Mouse (Mus musculus): ENCODE measurements around the gene Iqsec1. TPM values are rescaled to one million over a fixed set of nuclear protein-coding genes. Genes with fewer than 3 reads are reported as not detected.

The Iqsec1 gene
- polyA plus RNA-seq, 1 experiment from 2014 or later, result 15.8 TPM

- Histone ChIP-seq H3K4me3 (0 out of 2 replicates have a peak overlapping the region, but pooled peaks have one; percentile 0), H3K4me1 (peaks cover 11% of the 10 kb centered on the region), H3K36me3 (no peaks in the 10 kb centered on the region), H3K27me3 (no peaks in the 10 kb centered on the region), H3K4me2 (replicated peaks) (peak overlapping the region; percentile 44), H3K9ac (no peak overlapping the region), H3K9me3 (replicated peaks) (no peaks in the 10 kb centered on the region), H3K27ac (no peak overlapping the region)
- ATAC-seq (ENCODE audit: low FRiP score), result peak; percentile 70
- 8% methylated on average over 15 of the region's 15 CpGs for WGBS
Measured at GRCm38 (mm10) chr6:91000819-91001525, 12.5 kb upstream of the Iqsec1 start.

- H3K4me1 ChIP-seq, result peaks cover 11% of the 10 kb centered on the region
- H3K4me2 ChIP-seq (replicated peaks), result no peak overlapping the region
- H3K9me3 ChIP-seq (replicated peaks), result no peaks in the 10 kb centered on the region
- no peaks in the 10 kb centered on the region for H3K27me3 ChIP-seq
- no peaks in the 10 kb centered on the region for H3K36me3 ChIP-seq
- 90% methylated on average over 4 of the region's 4 CpGs for WGBS
- H3K4me3 ChIP-seq, result no peak overlapping the region
- ATAC-seq (ENCODE audit: low FRiP score), result no peak
- H3K27ac ChIP-seq, result no peak overlapping the region
- H3K9ac ChIP-seq, result no peak overlapping the region
Measured at GRCm38 (mm10) chr6:90999176-90999575, 10.7 kb upstream of the Iqsec1 start.

- ATAC-seq (ENCODE audit: low FRiP score), result no peak
- 97% methylated on average over 3 of the region's 3 CpGs for WGBS
- H3K36me3 ChIP-seq, result no peaks in the 10 kb centered on the region
- H3K4me2 ChIP-seq (replicated peaks), result no peak overlapping the region
- no peak overlapping the region for H3K27ac ChIP-seq
- H3K9ac ChIP-seq, result no peak overlapping the region
- no peaks in the 10 kb centered on the region for H3K27me3 ChIP-seq
- H3K9me3 ChIP-seq (replicated peaks), result peaks cover 14% of the 10 kb centered on the region; the same call in 1 of the 2 replicates
- H3K4me1 ChIP-seq, result peaks cover 11% of the 10 kb centered on the region
- H3K4me3 ChIP-seq, result no peak overlapping the region
Measured at GRCm38 (mm10) chr6:90997025-90997424, 8.5 kb upstream of the Iqsec1 start.

DNA sequence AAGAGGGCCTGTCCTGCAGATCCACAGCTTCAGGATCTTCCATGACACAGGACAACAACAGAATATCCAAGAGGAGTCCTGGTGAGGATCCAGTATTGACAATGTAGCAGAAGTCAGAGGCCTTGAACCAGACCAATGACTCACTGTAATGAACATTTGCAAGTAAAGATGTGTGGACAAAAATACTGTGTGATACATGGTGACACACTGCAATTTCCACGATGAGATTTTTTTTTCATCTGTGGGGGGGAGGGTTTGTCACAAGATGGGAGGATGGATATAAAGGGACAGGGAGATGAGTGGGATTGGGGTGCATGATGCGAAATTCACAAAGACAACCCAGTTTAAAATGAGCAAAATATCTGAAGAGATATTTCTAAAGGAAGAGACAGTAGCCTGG lies 7.7 kb upstream of the Iqsec1 start:
- Histone ChIP-seq H3K4me3 (no peak overlapping the region), H3K4me1 (peaks cover 7% of the 10 kb centered on the region), H3K9me3 (replicated peaks) (peaks cover 19% of the 10 kb centered on the region; the same call in 1 of the 2 replicates), H3K9ac (no peak overlapping the region), H3K36me3 (no peaks in the 10 kb centered on the region), H3K27ac (no peak overlapping the region), H3K4me2 (replicated peaks) (no peak overlapping the region), H3K27me3 (no peaks in the 10 kb centered on the region)
- 87% methylated on average over 2 of the region's 2 CpGs for WGBS
- ATAC-seq (ENCODE audit: low FRiP score), result no peak

GRCm38 (mm10) chr6:90988299-90988625 lies 223 bp downstream of the Iqsec1 start:
- Histone ChIP-seq H3K27ac (peak overlapping the region; percentile 66), H3K4me3 (peak overlapping the region; percentile 76), H3K27me3 (peaks cover 15% of the 10 kb centered on the region), H3K36me3 (no peaks in the 10 kb centered on the region), H3K4me2 (replicated peaks) (peak overlapping the region; percentile 99), H3K9me3 (replicated peaks) (peaks cover 22% of the 10 kb centered on the region; the same call in 1 of the 2 replicates), H3K4me1 (peaks cover 11% of the 10 kb centered on the region), H3K9ac (peak overlapping the region; percentile 81)
- ATAC-seq (ENCODE audit: low FRiP score), result peak; percentile 32
- WGBS, result under 1% methylated on average over 36 of the region's 59 CpGs

DNA sequence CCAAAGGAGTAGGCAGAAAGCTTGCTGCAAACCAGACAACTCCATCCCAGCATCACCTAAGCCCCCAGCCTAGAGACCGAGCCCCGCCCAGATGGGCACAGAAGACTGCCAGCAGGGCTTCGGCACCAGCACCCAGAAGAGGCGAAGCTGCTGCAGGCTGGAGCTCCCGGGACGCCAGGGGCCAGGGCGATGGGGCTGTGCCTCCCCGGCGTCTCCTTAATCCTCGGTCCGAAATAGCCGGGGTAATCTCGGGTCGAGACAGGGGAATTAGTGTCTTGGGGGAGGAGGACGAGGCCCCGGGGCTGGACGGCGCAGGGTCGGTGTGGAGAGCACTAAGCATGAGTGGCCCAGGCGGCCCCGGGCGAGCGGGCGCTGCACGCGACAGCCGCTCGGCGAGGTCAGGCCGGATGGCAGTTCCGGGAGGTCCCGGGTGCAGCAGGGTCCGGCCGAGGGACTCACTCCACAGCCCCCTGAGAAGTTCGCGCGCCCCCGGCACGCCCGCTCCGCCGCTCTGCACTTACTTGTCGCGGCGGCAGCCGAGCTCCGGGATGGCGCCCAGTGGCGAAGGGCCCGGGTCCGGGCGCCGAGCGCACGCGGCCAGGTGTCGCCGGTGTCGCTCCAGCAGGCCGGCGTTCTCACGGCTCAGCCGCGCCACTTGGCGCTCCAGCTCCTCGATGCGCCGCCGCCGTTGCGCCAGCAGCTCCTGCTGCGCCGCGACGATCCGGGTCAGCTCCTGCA lies 755 bp downstream of the Iqsec1 start:
- H3K36me3 ChIP-seq, result no peaks in the 10 kb centered on the region
- under 1% methylated on average over 62 of the region's 76 CpGs for WGBS
- peak overlapping the region; percentile 81 for H3K9ac ChIP-seq
- peaks cover 16% of the 10 kb centered on the region; the same call in 1 of the 2 replicates for H3K9me3 ChIP-seq (replicated peaks)
- peak overlapping the region; percentile 76 for H3K4me3 ChIP-seq
- ATAC-seq (ENCODE audit: low FRiP score), result peak; percentile 5
- peaks cover 15% of the 10 kb centered on the region for H3K27me3 ChIP-seq
- peak overlapping the region; percentile 99 for H3K4me2 ChIP-seq (replicated peaks)
- peak overlapping the region; percentile 66 for H3K27ac ChIP-seq
- H3K4me1 ChIP-seq, result peaks cover 11% of the 10 kb centered on the region

- Histone ChIP-seq H3K4me2 (replicated peaks) (no peak overlapping the region), H3K27me3 (peaks cover 15% of the 10 kb centered on the region), H3K4me1 (peaks cover 11% of the 10 kb centered on the region), H3K27ac (no peak overlapping the region), H3K9ac (no peak overlapping the region), H3K9me3 (replicated peaks) (no peaks in the 10 kb centered on the region), H3K36me3 (no peaks in the 10 kb centered on the region), H3K4me3 (no peak overlapping the region)
- 62% methylated on average over 3 of the region's 3 CpGs for WGBS
- no peak for ATAC-seq (ENCODE audit: low FRiP score)
Measured at GRCm38 (mm10) chr6:90984101-90984500, 4.4 kb downstream of the Iqsec1 start.

GRCm38 (mm10) chr6:90974279-90974678 lies 14.2 kb downstream of the Iqsec1 start:
- Histone ChIP-seq H3K27ac (no peak overlapping the region), H3K4me2 (replicated peaks) (no peak overlapping the region), H3K9ac (no peak overlapping the region), H3K27me3 (no peaks in the 10 kb centered on the region), H3K9me3 (replicated peaks) (no peaks in the 10 kb centered on the region), H3K4me3 (no peak overlapping the region), H3K4me1 (no peaks in the 10 kb centered on the region), H3K36me3 (no peaks in the 10 kb centered on the region)
- no peak for ATAC-seq (ENCODE audit: low FRiP score)
- WGBS, result 82% methylated on average over 2 of the region's 2 CpGs

GRCm38 (mm10) chr6:90969341-90969871 lies 19.1 kb downstream of the Iqsec1 start:
- H3K4me3 ChIP-seq, result no peak overlapping the region

DNA sequence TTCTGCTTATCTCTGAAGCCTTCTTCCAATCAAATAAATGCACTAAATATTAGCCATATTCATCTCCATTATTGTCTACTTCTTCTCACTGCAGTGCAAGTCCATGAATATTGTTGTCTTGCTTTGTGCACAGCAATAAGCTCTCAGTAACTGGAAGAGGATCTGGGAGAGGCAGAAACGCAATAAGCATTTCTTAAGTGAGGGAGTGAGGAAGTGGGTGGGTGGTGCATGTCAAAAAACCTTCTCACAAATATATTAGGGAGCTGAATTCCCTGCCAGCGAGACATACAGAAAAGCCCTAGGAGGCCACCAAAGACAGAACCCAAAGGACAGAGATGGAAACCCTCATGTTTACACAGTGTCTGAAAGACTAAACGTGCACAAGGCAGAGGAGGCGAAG lies 35.1 kb downstream of the Iqsec1 start:
- Histone ChIP-seq H3K36me3 (no peaks in the 10 kb centered on the region), H3K4me1 (no peaks in the 10 kb centered on the region), H3K27ac (no peak overlapping the region), H3K27me3 (no peaks in the 10 kb centered on the region), H3K9me3 (replicated peaks) (no peaks in the 10 kb centered on the region), H3K4me2 (replicated peaks) (no peak overlapping the region), H3K4me3 (no peak overlapping the region), H3K9ac (no peak overlapping the region)
- 87% methylated on average over 4 of the region's 4 CpGs for WGBS
- no peak for ATAC-seq (ENCODE audit: low FRiP score)

More at GRCm38 (mm10) chr6:90969341-90969871, 19.1 kb downstream of the Iqsec1 start:
- Histone ChIP-seq H3K27me3 (no peaks in the 10 kb centered on the region), H3K9ac (no peak overlapping the region), H3K27ac (no peak overlapping the region), H3K9me3 (replicated peaks) (no peaks in the 10 kb centered on the region), H3K4me2 (replicated peaks) (no peak overlapping the region), H3K36me3 (no peaks in the 10 kb centered on the region), H3K4me1 (no peaks in the 10 kb centered on the region)
- WGBS, result 44% methylated on average over 2 of the region's 2 CpGs
- no peak for ATAC-seq (ENCODE audit: low FRiP score)

- Histone ChIP-seq H3K4me2 (replicated peaks) (no peak overlapping the region), H3K9me3 (replicated peaks) (no peaks in the 10 kb centered on the region), H3K36me3 (no peaks in the 10 kb centered on the region), H3K9ac (no peak overlapping the region), H3K4me1 (no peaks in the 10 kb centered on the region), H3K27me3 (no peaks in the 10 kb centered on the region), H3K4me3 (no peak overlapping the region), H3K27ac (no peak overlapping the region)
- no peak for ATAC-seq (ENCODE audit: low FRiP score)
- WGBS, result 78% methylated on average over 2 of the region's 2 CpGs
Measured at GRCm38 (mm10) chr6:90950936-90951335, 37.5 kb downstream of the Iqsec1 start.

DNA sequence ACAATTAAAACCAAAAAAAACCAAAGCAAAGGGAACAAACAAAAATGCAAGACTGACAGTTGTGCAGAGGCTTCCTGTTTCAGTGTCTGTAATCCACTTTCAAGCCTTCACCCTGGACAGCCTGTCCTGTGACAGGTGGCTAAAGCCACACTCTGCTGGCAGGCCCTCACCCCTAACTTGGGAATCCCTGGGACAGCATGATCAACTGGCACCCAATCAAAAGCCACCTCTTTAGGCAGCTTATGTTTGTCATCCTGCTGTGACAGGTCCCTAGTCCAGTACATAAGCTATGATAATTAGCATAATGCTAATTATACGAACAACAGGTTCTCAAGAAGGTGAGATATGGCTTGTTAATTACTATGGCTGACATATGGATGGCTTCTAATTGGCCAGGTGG lies 40.4 kb downstream of the Iqsec1 start:
- no peak overlapping the region for H3K27ac ChIP-seq
- 80% methylated on average over 1 of the region's 1 CpGs for WGBS
- H3K27me3 ChIP-seq, result no peaks in the 10 kb centered on the region
- H3K4me3 ChIP-seq, result no peak overlapping the region
- no peaks in the 10 kb centered on the region for H3K4me1 ChIP-seq
- H3K36me3 ChIP-seq, result no peaks in the 10 kb centered on the region
- H3K4me2 ChIP-seq (replicated peaks), result no peak overlapping the region
- H3K9me3 ChIP-seq (replicated peaks), result no peaks in the 10 kb centered on the region
- no peak for ATAC-seq (ENCODE audit: low FRiP score)
- H3K9ac ChIP-seq, result no peak overlapping the region
